ENCODE assay signal across 9 mouse cellular contexts in genomic region chr17:87314530-87314946, GRCm38 (mm10). TPM values are rescaled to one million over a fixed set of nuclear protein-coding genes. Genes with fewer than 3 reads are reported as not detected.
A peak's percentile ranks its signal among the peaks of the same experiment; 100 is the strongest.
DNase-seq lines count a peak whose midpoint lies in the region; ATAC-seq and TF ChIP-seq lines count a peak whose summit lies in the region.
"Had no signal": no experiment of that assay in that cellular context is flagged by ENCODE, and none has a peak within 500 bp of the region (broad histone marks: within the 10 kb centered on the region; RNA-seq: fewer than 3 reads in every experiment).

No protein-coding gene starts in this region.

- peak; percentile 62 for DNase-seq in CD4-positive helper T cell, adult 2 months (ENCODE audit: low read depth, low spot score)
- DNase-seq in MEL-GATA-1-ER (ENCODE audit: extremely low read depth, low read depth) = peak; percentile 23
- DNase-seq in embryonic facial prominence, embryonic 14.5 days (ENCODE audit: low spot score) = no peak
- no peak for DNase-seq in limb, embryonic 14.5 days (ENCODE audit: low spot score)
- DNase-seq in layer of hippocampus, postnatal 36 days = no peak
- no peak for DNase-seq in left cerebral cortex, adult 9 months (ENCODE audit: low spot score in 2 of 2)

- H3K9ac ChIP-seq in embryonic facial prominence, embryonic 14.5 days (ENCODE audit: low read depth, low read length) = no peak overlapping the region
- H3K9ac ChIP-seq in hindbrain, embryonic 12.5 days = no peak overlapping the region
- H3K9ac ChIP-seq in limb, embryonic 14.5 days (ENCODE audit: low read depth, low read length, severe bottlenecking) = no peak overlapping the region
- 0 out of 2 replicates have a peak overlapping the region, but pooled peaks have one; percentile 15 for H3K9ac ChIP-seq in midbrain, embryonic 15.5 days

- TF ChIP-seq POLR2A in limb, embryonic 14.5 days (IDR thresholded peaks at IDR 0.05; ENCODE audit: borderline replicate concordance, extremely low read depth, insufficient read depth, insufficient read length) = no peak

- no peaks in the 10 kb centered on the region; the same call in 1 of the 2 replicates for H3K27me3 ChIP-seq in embryonic facial prominence, embryonic 14.5 days (replicated peaks; ENCODE audit: control insufficient read depth, insufficient read depth, low read length)
- H3K27me3 ChIP-seq in hindbrain, embryonic 12.5 days = peaks cover 3% of the 10 kb centered on the region; the same call in 1 of the 2 replicates
- H3K27me3 ChIP-seq in limb, embryonic 14.5 days (ENCODE audit: control insufficient read depth, insufficient read depth, low read length) = no peaks in the 10 kb centered on the region
- no peaks in the 10 kb centered on the region; the same call in 1 of the 2 replicates for H3K27me3 ChIP-seq in midbrain, embryonic 15.5 days (replicated peaks)

- H3K27ac ChIP-seq in embryonic facial prominence, embryonic 14.5 days (replicated peaks; ENCODE audit: low read depth, low read length) = no peak overlapping the region
- no peak overlapping the region for H3K27ac ChIP-seq in hindbrain, embryonic 12.5 days
- no peak overlapping the region for H3K27ac ChIP-seq in limb, embryonic 14.5 days (replicated peaks; ENCODE audit: low read depth, low read length)
- no peak overlapping the region for H3K27ac ChIP-seq in midbrain, embryonic 15.5 days

- 38% methylated on average over 5 of the region's 5 CpGs for WGBS in embryonic facial prominence, embryonic 14.5 days
- WGBS in hindbrain, embryonic 12.5 days = 51% methylated on average over 5 of the region's 5 CpGs
- 58% methylated on average over 5 of the region's 5 CpGs for WGBS in limb, embryonic 14.5 days
- 51% methylated on average over 5 of the region's 5 CpGs for WGBS in midbrain, embryonic 15.5 days

- H3K36me3 ChIP-seq in embryonic facial prominence, embryonic 14.5 days (ENCODE audit: control insufficient read depth, insufficient read depth, low read length) = no peaks in the 10 kb centered on the region
- no peaks in the 10 kb centered on the region for H3K36me3 ChIP-seq in hindbrain, embryonic 12.5 days
- no peaks in the 10 kb centered on the region for H3K36me3 ChIP-seq in limb, embryonic 14.5 days (ENCODE audit: control insufficient read depth, insufficient read depth, low read length)
- H3K36me3 ChIP-seq in midbrain, embryonic 15.5 days (replicated peaks) = no peaks in the 10 kb centered on the region

- H3K4me2 ChIP-seq in embryonic facial prominence, embryonic 14.5 days (ENCODE audit: low read depth, low read length) = 0 out of 2 replicates have a peak overlapping the region, but pooled peaks have one; percentile 10
- no peak overlapping the region for H3K4me2 ChIP-seq in hindbrain, embryonic 12.5 days (replicated peaks)
- 0 out of 2 replicates have a peak overlapping the region, but pooled peaks have one; percentile 20 for H3K4me2 ChIP-seq in limb, embryonic 14.5 days (replicated peaks; ENCODE audit: low read depth, low read length, severe bottlenecking)
- peak overlapping the region; percentile 24; the same call in 1 of the 2 replicates for H3K4me2 ChIP-seq in midbrain, embryonic 15.5 days

- H3K4me3 ChIP-seq in embryonic facial prominence, embryonic 14.5 days (ENCODE audit: low read depth, low read length) = no peak overlapping the region
- no peak overlapping the region for H3K4me3 ChIP-seq in hindbrain, embryonic 12.5 days
- no peak overlapping the region for H3K4me3 ChIP-seq in limb, embryonic 14.5 days (replicated peaks; ENCODE audit: low read length)
- no peak overlapping the region for H3K4me3 ChIP-seq in midbrain, embryonic 15.5 days
- H3K4me3 ChIP-seq: erythroblast, embryonic 14.5 days had no signal

- 0 out of 2 replicates have a peak, but pooled peaks cover 5% of the 10 kb centered on the region for H3K4me1 ChIP-seq in embryonic facial prominence, embryonic 14.5 days (ENCODE audit: control insufficient read depth, insufficient read depth, low read length)
- H3K4me1 ChIP-seq in hindbrain, embryonic 12.5 days = peaks cover 21% of the 10 kb centered on the region
- H3K4me1 ChIP-seq in limb, embryonic 14.5 days (ENCODE audit: control insufficient read depth, insufficient read depth, low read length) = peaks cover 16% of the 10 kb centered on the region
- peaks cover 7% of the 10 kb centered on the region for H3K4me1 ChIP-seq in midbrain, embryonic 15.5 days

- no peaks in the 10 kb centered on the region for H3K9me3 ChIP-seq in embryonic facial prominence, embryonic 14.5 days (ENCODE audit: control insufficient read depth, low read length)
- H3K9me3 ChIP-seq in hindbrain, embryonic 12.5 days (replicated peaks) = no peaks in the 10 kb centered on the region
- H3K9me3 ChIP-seq in limb, embryonic 14.5 days (ENCODE audit: control insufficient read depth, low read length) = no peaks in the 10 kb centered on the region
- H3K9me3 ChIP-seq in midbrain, embryonic 15.5 days = no peaks in the 10 kb centered on the region

- ATAC-seq in embryonic facial prominence, embryonic 14.5 days (ENCODE audit: low read depth) = peak; percentile 4; the same call in 1 of the 2 replicates
- peak; percentile 57 for ATAC-seq in hindbrain, embryonic 12.5 days (ENCODE audit: low FRiP score)
- 0 out of 2 replicates have a peak, but pooled peaks have one; percentile 1 for ATAC-seq in limb, embryonic 14.5 days (ENCODE audit: low FRiP score, low read depth)
- peak; percentile 68 for ATAC-seq in midbrain, embryonic 15.5 days (replicated peaks)

RNA-seq across cellular contexts. Expression of gene Ttc7, which starts 31.9 kb away (rescaled TPM):
- 9.6 and 10.2 TPM in 2 replicates for polyA plus RNA-seq in embryonic facial prominence, embryonic 14.5 days (2014; fragmentation: Nextera tagmentation; extraction: Ambion mirVana)
- polyA plus RNA-seq in hindbrain, embryonic 12.5 days (2016; fragmentation: Nextera tagmentation; extraction: Ambion mirVana) = 6.0 and 6.6 TPM in 2 replicates
- 7.8 and 12.6 TPM in 2 replicates for polyA plus RNA-seq in limb, embryonic 14.5 days (2012; rRNA removed)
- polyA plus RNA-seq in limb, embryonic 14.5 days (2014; fragmentation: Nextera tagmentation; extraction: Ambion mirVana) = 6.4 and 9.4 TPM in 2 replicates
- polyA plus RNA-seq in midbrain, embryonic 15.5 days (2015; fragmentation: Nextera tagmentation; extraction: Ambion mirVana) = 4.9 TPM in 2 replicates
- 1 to 10 TPM; 6.3 to 8.8 TPM for total RNA-seq in layer of hippocampus, postnatal 36 days (2021)

RNA-seq across cellular contexts. Expression of gene Mcfd2, which starts 48.8 kb away (rescaled TPM):
- 113 TPM in 2 replicates for polyA plus RNA-seq in embryonic facial prominence, embryonic 14.5 days (2014; fragmentation: Nextera tagmentation; extraction: Ambion mirVana)
- polyA plus RNA-seq in hindbrain, embryonic 12.5 days (2016; fragmentation: Nextera tagmentation; extraction: Ambion mirVana) = 63.9 and 64.4 TPM in 2 replicates
- polyA plus RNA-seq in limb, embryonic 14.5 days (2012; rRNA removed) = 70.3 and 73.6 TPM in 2 replicates
- polyA plus RNA-seq in limb, embryonic 14.5 days (2014; fragmentation: Nextera tagmentation; extraction: Ambion mirVana) = 89.6 and 98.4 TPM in 2 replicates
- polyA plus RNA-seq in midbrain, embryonic 15.5 days (2015; fragmentation: Nextera tagmentation; extraction: Ambion mirVana) = 48.4 and 52.2 TPM in 2 replicates
- 10 to 100 TPM; 60.7 to 62.7 TPM for total RNA-seq in layer of hippocampus, postnatal 36 days (2021)

Comparison
In these comparisons a context has a peak if more than half of its experiments do, and no peak if none do; other contexts are left out.
1. DNase-seq: peak in CD4-positive helper T cell, adult 2 months (single experiment) and MEL-GATA-1-ER (single experiment); none in embryonic facial prominence, embryonic 14.5 days (single experiment), limb, embryonic 14.5 days (single experiment), layer of hippocampus, postnatal 36 days (0 of 2) and left cerebral cortex, adult 9 months (0 of 2).
2. ATAC-seq: peak in every context shown above with its lines; median percentile 68 in midbrain, embryonic 15.5 days; 57 in hindbrain, embryonic 12.5 days; 4 in embryonic facial prominence, embryonic 14.5 days; 1 in limb, embryonic 14.5 days.